Mouse (Mus musculus) midbrain, embryonic 16.5 days (tissue): ENCODE results near the gene Ptafr. TPM values are rescaled to one million over a fixed set of nuclear protein-coding genes. Genes with fewer than 3 reads are reported as not detected.
"Not testable (repeated sequence)": the region's sequence is repeated elsewhere in the genome, so short reads cannot be mapped to it uniquely, and the experiment has no call there.

Source experiments
- ATAC-seq: fragments of 200-750 bp; cut with Nextera tagmentation; 2 replicates; pipeline ENCODE4 v1.8.0; 2017; ENCODE audit warnings: moderate TSS enrichment
- H3K27ac ChIP-seq: fragments of 300-500 bp; sonication (generic); 2 replicates; pipeline ENCODE4 v1.5.1; 2014; ENCODE audit warnings: mild to moderate bottlenecking, low read length, mixed read lengths
- H3K27me3 ChIP-seq: fragments of 300-500 bp; sonication (generic); 2 replicates; pipeline ENCODE4 v1.6.1; 2014; ENCODE audit warnings: low read depth, low read length, mixed read lengths; ENCODE audit not compliant: control insufficient read depth, insufficient read depth
- H3K36me3 ChIP-seq: fragments of 300-500 bp; sonication (generic); 2 replicates; pipeline ENCODE4 v1.6.1; 2014; ENCODE audit warnings: mild to moderate bottlenecking, low read length, moderate library complexity, mixed read lengths; ENCODE audit not compliant: control insufficient read depth, insufficient read depth
- H3K4me1 ChIP-seq: fragments of 300-500 bp; sonication (generic); 2 replicates; pipeline ENCODE4 v1.6.1; 2014; ENCODE audit warnings: mild to moderate bottlenecking, low read length, mixed read lengths; ENCODE audit not compliant: control insufficient read depth, insufficient read depth
- H3K4me2 ChIP-seq: fragments of 300-500 bp; sonication (generic); 2 replicates; pipeline ENCODE4 v1.6.1; 2014; ENCODE audit warnings: mild to moderate bottlenecking, low read length, mixed read lengths
- H3K4me3 ChIP-seq: fragments of 300-500 bp; sonication (generic); 2 replicates; pipeline ENCODE4 v1.5.1; 2014; ENCODE audit warnings: low read depth, mild to moderate bottlenecking, low read length, moderate library complexity, mixed read lengths
- H3K9ac ChIP-seq: fragments of 300-500 bp; sonication (generic); 2 replicates; pipeline ENCODE4 v1.6.1; 2014; ENCODE audit warnings: low read depth, low read length, mixed read lengths
- H3K9me3 ChIP-seq: fragments of 300-500 bp; sonication (generic); replicated peaks from 2 replicates; pipeline ENCODE4 v1.6.1; 2014; ENCODE audit warnings: mild to moderate bottlenecking, low read length, mixed read lengths; ENCODE audit not compliant: control insufficient read depth, poor library complexity, severe bottlenecking
- WGBS: fragments of 180-500 bp; shearing (Covaris S2); extraction: QIAGEN DNeasy Blood & Tissue Kit; methylation state at CpG from one replicate; pipeline ENCODE4 v1.1.7; 2014; 5-methylcytosine and 5-hydroxymethylcytosine counted together
- polyA plus RNA-seq: library from polyadenylated mRNA; unstranded; fragments of >200 nt; fragmentation: Nextera tagmentation; extraction: Ambion mirVana; gene quantifications from 2 replicates; pipeline ENCODE4 v1.2.1, GENCODE M21; 2015

Gene Ptafr
- polyA plus RNA-seq, 1 experiment from 2014 or later = 0.54 TPM

DNA sequence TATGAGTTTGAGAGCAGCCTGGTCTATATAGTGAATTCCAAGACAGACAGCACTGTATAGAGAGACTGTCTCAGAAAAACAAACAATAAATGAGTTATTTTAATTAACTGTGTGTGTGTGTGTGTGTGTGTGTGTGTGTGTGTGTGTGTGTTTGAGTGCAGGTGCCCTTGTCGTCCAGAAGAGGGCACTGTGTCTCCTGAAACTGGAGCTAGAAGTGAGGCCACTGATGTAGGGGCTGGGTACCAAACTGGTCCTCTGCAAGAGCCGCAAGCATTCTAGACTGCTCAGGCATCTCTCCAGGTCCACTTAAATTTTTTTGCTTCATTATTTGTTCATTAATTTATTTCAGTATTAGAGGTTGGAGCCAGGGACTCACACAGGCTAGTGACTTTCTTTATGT lies 35.0 kb downstream of the Ptafr start:
- Histone ChIP-seq H3K27me3 (no peaks in the 10 kb centered on the region), H3K4me2 (no peak overlapping the region), H3K36me3 (no peaks in the 10 kb centered on the region), H3K4me3 (no peak overlapping the region), H3K27ac (no peak overlapping the region), H3K4me1 (no peaks in the 10 kb centered on the region), H3K9ac (no peak overlapping the region), H3K9me3 (no peaks in the 10 kb centered on the region)
- WGBS = 87% methylated on average over 2 of the region's 2 CpGs
- ATAC-seq = no peak

GRCm38 (mm10) chr4:132599764-132600163 lies 35.9 kb downstream of the Ptafr start:
- Histone ChIP-seq H3K4me3 (no peak overlapping the region), H3K27ac (no peak overlapping the region), H3K4me2 (no peak overlapping the region), H3K27me3 (no peaks in the 10 kb centered on the region), H3K4me1 (no peaks in the 10 kb centered on the region), H3K9me3 (no peaks in the 10 kb centered on the region), H3K9ac (no peak overlapping the region), H3K36me3 (no peaks in the 10 kb centered on the region)
- 87% methylated on average over 3 of the region's 3 CpGs for WGBS
- no peak for ATAC-seq

GRCm38 (mm10) chr4:132600465-132600864 lies 36.6 kb downstream of the Ptafr start:
- Histone ChIP-seq H3K9me3 (no peaks in the 10 kb centered on the region), H3K4me1 (no peaks in the 10 kb centered on the region), H3K36me3 (no peaks in the 10 kb centered on the region), H3K9ac (no peak overlapping the region), H3K27ac (no peak overlapping the region), H3K4me3 (no peak overlapping the region), H3K4me2 (no peak overlapping the region), H3K27me3 (no peaks in the 10 kb centered on the region)
- ATAC-seq = no peak
- WGBS = 79% methylated on average over 6 of the region's 6 CpGs

GRCm38 (mm10) chr4:132601242-132601641 lies 37.4 kb downstream of the Ptafr start:
- not testable (repeated sequence) for H3K27ac ChIP-seq, H3K36me3 ChIP-seq, H3K4me3 ChIP-seq, H3K4me1 ChIP-seq, ATAC-seq, H3K9me3 ChIP-seq, H3K27me3 ChIP-seq, H3K4me2 ChIP-seq, H3K9ac ChIP-seq
- WGBS = 90% methylated on average over 4 of the region's 5 CpGs

DNA sequence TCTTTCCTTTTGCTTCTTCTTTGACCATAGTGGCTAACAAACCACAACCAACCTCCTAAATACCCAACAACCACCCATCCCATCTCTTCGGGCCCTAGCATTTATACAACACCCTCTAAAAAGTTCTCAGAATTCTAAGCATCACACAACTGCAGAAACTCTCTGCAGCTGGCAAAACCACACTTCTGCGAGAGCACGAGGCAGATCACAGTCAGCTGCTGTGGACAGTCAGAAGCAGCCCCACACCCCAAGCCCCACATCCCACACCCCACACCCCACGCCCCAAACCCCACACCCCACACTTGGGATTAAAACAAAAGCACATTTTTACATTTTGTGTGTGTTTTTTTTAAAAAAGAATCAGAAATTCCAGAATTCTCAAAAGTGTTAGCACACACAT lies 39.6 kb downstream of the Ptafr start:
- WGBS = 88% methylated on average over 4 of the region's 4 CpGs
- H3K27me3 ChIP-seq = no peaks in the 10 kb centered on the region

GRCm38 (mm10) chr4:132605816-132606215 lies 41.9 kb downstream of the Ptafr start:
- no peak overlapping the region for H3K4me3 ChIP-seq
- no peak overlapping the region for H3K9ac ChIP-seq
- no peaks in the 10 kb centered on the region for H3K9me3 ChIP-seq
- WGBS = 82% methylated on average over 5 of the region's 5 CpGs
- H3K27me3 ChIP-seq = no peaks in the 10 kb centered on the region
- H3K36me3 ChIP-seq = no peaks in the 10 kb centered on the region
- no peak overlapping the region for H3K4me2 ChIP-seq
- ATAC-seq = no peak
- H3K27ac ChIP-seq = no peak overlapping the region
- H3K4me1 ChIP-seq = no peaks in the 10 kb centered on the region

More for the DNA sequence above, 39.6 kb downstream of the Ptafr start:
- H3K4me3 ChIP-seq = no peak overlapping the region
- no peak for ATAC-seq
- H3K27ac ChIP-seq = no peak overlapping the region
- no peaks in the 10 kb centered on the region for H3K36me3 ChIP-seq
- no peaks in the 10 kb centered on the region for H3K4me1 ChIP-seq
- no peak overlapping the region for H3K9ac ChIP-seq
- H3K9me3 ChIP-seq = no peaks in the 10 kb centered on the region
- no peak overlapping the region for H3K4me2 ChIP-seq

DNA sequence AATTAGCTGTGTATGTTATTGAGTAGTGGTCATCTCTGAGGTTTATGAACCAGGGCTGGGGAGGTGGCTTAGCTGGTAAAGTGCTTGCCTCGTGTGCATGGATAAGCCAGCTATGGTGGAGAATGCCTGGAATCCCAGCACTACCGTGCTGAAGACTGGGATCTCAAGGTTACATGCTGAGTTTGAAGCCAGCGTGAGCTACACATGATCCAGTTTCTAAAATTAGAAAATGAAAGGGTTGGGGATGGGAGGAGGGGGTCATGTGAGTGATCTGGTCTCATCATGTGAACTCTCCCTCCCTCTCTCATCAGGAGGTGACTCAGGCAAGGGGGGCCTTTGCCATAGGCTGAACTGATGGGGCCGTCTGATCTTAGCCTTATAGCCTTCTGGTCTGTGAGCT lies 44.3 kb downstream of the Ptafr start:
- H3K4me3 ChIP-seq = no peak overlapping the region
- no peak for ATAC-seq
- no peaks in the 10 kb centered on the region for H3K36me3 ChIP-seq
- WGBS = 49% methylated on average over 4 of the region's 4 CpGs
- H3K27ac ChIP-seq = no peak overlapping the region
- H3K27me3 ChIP-seq = no peaks in the 10 kb centered on the region
- H3K4me1 ChIP-seq = no peaks in the 10 kb centered on the region
- H3K9ac ChIP-seq = no peak overlapping the region
- H3K9me3 ChIP-seq = no peaks in the 10 kb centered on the region
- no peak overlapping the region for H3K4me2 ChIP-seq

DNA sequence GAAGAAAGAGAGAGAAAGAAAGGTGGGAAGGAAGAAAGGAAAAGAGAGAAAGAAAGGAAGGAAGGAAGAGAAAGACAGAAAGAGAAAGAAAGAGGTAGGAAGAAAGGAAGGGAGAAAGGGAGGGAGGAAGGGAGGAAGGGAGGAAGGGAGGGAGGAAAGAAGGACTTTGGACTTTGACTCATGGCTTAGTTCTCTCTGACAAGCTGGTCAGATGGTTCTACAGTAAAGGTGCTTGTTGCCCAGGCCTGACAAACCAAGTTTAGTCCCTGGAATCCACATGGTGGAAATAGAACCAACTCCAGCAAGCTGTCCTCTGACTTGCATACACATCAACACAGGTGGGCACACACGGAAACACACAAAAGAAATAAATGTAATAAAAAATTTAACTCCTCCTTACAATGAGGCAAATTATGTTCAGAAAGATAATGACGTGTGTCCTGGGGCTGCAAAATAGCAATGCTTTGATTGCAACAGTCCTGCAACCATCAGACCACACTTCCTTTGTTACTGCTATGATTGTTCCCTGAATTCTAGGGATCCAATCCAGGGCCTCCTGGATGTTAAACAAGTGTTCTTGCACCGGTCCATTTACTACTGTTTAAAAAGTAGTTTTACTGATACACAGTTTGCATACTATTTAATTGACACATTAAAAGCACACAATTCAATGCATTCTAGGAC lies 46.6 kb downstream of the Ptafr start:
- Histone ChIP-seq H3K4me1 (no peaks in the 10 kb centered on the region), H3K9ac (no peak overlapping the region), H3K4me2 (no peak overlapping the region), H3K9me3 (no peaks in the 10 kb centered on the region), H3K27me3 (no peaks in the 10 kb centered on the region), H3K27ac (no peak overlapping the region), H3K36me3 (no peaks in the 10 kb centered on the region), H3K4me3 (no peak overlapping the region)
- WGBS = 84% methylated on average over 3 of the region's 3 CpGs
- ATAC-seq = no peak

GRCm38 (mm10) chr4:132611320-132611719 lies 47.5 kb downstream of the Ptafr start:
- Histone ChIP-seq H3K27ac (no peak overlapping the region), H3K4me3 (no peak overlapping the region), H3K36me3 (no peaks in the 10 kb centered on the region), H3K9ac (no peak overlapping the region), H3K9me3 (no peaks in the 10 kb centered on the region), H3K27me3 (no peaks in the 10 kb centered on the region), H3K4me2 (no peak overlapping the region), H3K4me1 (no peaks in the 10 kb centered on the region)
- WGBS = 89% methylated on average over 8 of the region's 8 CpGs
- ATAC-seq = no peak
